Mouse (Mus musculus): ENCODE measurements around the gene Sdccag8. TPM values are rescaled to one million over a fixed set of nuclear protein-coding genes. Genes with fewer than 3 reads are reported as not detected.

Gene Sdccag8
- 17.9 and 18.2 TPM in 2 replicates for polyA plus RNA-seq (2014; fragmentation: Nextera tagmentation; extraction: Ambion mirVana)

GRCm38 (mm10) chr1:176814591-176815062 is at the start of gene Sdccag8:
TSS of gene Sdccag8 (plus strand) at chr1:176814660.
- under 1% methylated on average over 22 of the region's 25 CpGs for WGBS
- DNase-seq (ENCODE audit: low spot score) (peak; percentile 99), ATAC-seq (ENCODE audit: low read depth) (peak; percentile 96)
- H3K4me1 ChIP-seq (ENCODE audit: control insufficient read depth, insufficient read depth, low read length): peaks cover 19% of the 10 kb centered on the region
- H3K27ac ChIP-seq (replicated peaks; ENCODE audit: low read depth, low read length): peak within 1 kb of the TSS; percentile 98
- no peaks in the 10 kb centered on the region for H3K27me3 ChIP-seq (replicated peaks; ENCODE audit: control insufficient read depth, insufficient read depth, low read length)
- no peaks in the 10 kb centered on the region for H3K9me3 ChIP-seq (ENCODE audit: control insufficient read depth, low read length)
- peak within 1 kb of the TSS; percentile 83 for H3K4me3 ChIP-seq (ENCODE audit: low read depth, low read length)
- H3K4me2 ChIP-seq (ENCODE audit: low read depth, low read length): peak within 1 kb of the TSS; percentile 70
- H3K36me3 ChIP-seq (ENCODE audit: control insufficient read depth, insufficient read depth, low read length): no peaks in the 10 kb centered on the region
- peak within 1 kb of the TSS; percentile 94 for H3K9ac ChIP-seq (ENCODE audit: low read depth, low read length)

GRCm38 (mm10) chr1:176774533-176774932 is 39.9 kb upstream of the Sdccag8 start:
- Histone ChIP-seq H3K9me3 (ENCODE audit: control insufficient read depth, low read length) (no peaks in the 10 kb centered on the region), H3K4me2 (ENCODE audit: low read depth, low read length) (no peak overlapping the region), H3K27ac (replicated peaks; ENCODE audit: low read depth, low read length) (no peak overlapping the region), H3K9ac (ENCODE audit: low read depth, low read length) (no peak overlapping the region), H3K36me3 (ENCODE audit: control insufficient read depth, insufficient read depth, low read length) (peaks cover 48% of the 10 kb centered on the region), H3K4me1 (ENCODE audit: control insufficient read depth, insufficient read depth, low read length) (no peaks in the 10 kb centered on the region), H3K4me3 (ENCODE audit: low read depth, low read length) (no peak overlapping the region), H3K27me3 (replicated peaks; ENCODE audit: control insufficient read depth, insufficient read depth, low read length) (no peaks in the 10 kb centered on the region)
- ATAC-seq (ENCODE audit: low read depth): 0 out of 2 replicates have a peak, but pooled peaks have one; percentile 30
- 87% methylated on average over 4 of the region's 4 CpGs for WGBS
- DNase-seq (ENCODE audit: low spot score): no peak

GRCm38 (mm10) chr1:176789326-176789725 is 25.1 kb upstream of the Sdccag8 start:
- no peaks in the 10 kb centered on the region for H3K9me3 ChIP-seq (ENCODE audit: control insufficient read depth, low read length)
- no peak overlapping the region for H3K4me3 ChIP-seq (ENCODE audit: low read depth, low read length)
- H3K4me1 ChIP-seq (ENCODE audit: control insufficient read depth, insufficient read depth, low read length): no peaks in the 10 kb centered on the region
- no peak overlapping the region for H3K4me2 ChIP-seq (ENCODE audit: low read depth, low read length)
- H3K9ac ChIP-seq (ENCODE audit: low read depth, low read length): no peak overlapping the region
- 92% methylated on average over 7 of the region's 7 CpGs for WGBS
- H3K27me3 ChIP-seq (replicated peaks; ENCODE audit: control insufficient read depth, insufficient read depth, low read length): no peaks in the 10 kb centered on the region
- DNase-seq (ENCODE audit: low spot score) (no peak), ATAC-seq (ENCODE audit: low read depth) (no peak)
- no peak overlapping the region for H3K27ac ChIP-seq (replicated peaks; ENCODE audit: low read depth, low read length)
- H3K36me3 ChIP-seq (ENCODE audit: control insufficient read depth, insufficient read depth, low read length): peaks cover 48% of the 10 kb centered on the region

- peaks cover 38% of the 10 kb centered on the region for H3K36me3 ChIP-seq (ENCODE audit: control insufficient read depth, insufficient read depth, low read length)
- WGBS: 89% methylated on average over 1 of the region's 1 CpGs
Observed at GRCm38 (mm10) chr1:176792175-176792574, 22.3 kb upstream of the Sdccag8 start.

GRCm38 (mm10) chr1:176798673-176799072 is 15.8 kb upstream of the Sdccag8 start:
- ATAC-seq (ENCODE audit: low read depth) (no peak), DNase-seq (ENCODE audit: low spot score) (no peak)
- no peak overlapping the region for H3K4me2 ChIP-seq (ENCODE audit: low read depth, low read length)
- no peaks in the 10 kb centered on the region for H3K9me3 ChIP-seq (ENCODE audit: control insufficient read depth, low read length)
- H3K27ac ChIP-seq (replicated peaks; ENCODE audit: low read depth, low read length): no peak overlapping the region
- no peak overlapping the region for H3K4me3 ChIP-seq (ENCODE audit: low read depth, low read length)
- no peaks in the 10 kb centered on the region for H3K27me3 ChIP-seq (replicated peaks; ENCODE audit: control insufficient read depth, insufficient read depth, low read length)
- H3K4me1 ChIP-seq (ENCODE audit: control insufficient read depth, insufficient read depth, low read length): peaks cover 15% of the 10 kb centered on the region
- H3K9ac ChIP-seq (ENCODE audit: low read depth, low read length): no peak overlapping the region
- H3K36me3 ChIP-seq (ENCODE audit: control insufficient read depth, insufficient read depth, low read length): no peaks in the 10 kb centered on the region

More at GRCm38 (mm10) chr1:176792175-176792574, 22.3 kb upstream of the Sdccag8 start:
- Histone ChIP-seq H3K4me1 (ENCODE audit: control insufficient read depth, insufficient read depth, low read length) (peaks cover 3% of the 10 kb centered on the region; the same call in 1 of the 2 replicates), H3K9me3 (ENCODE audit: control insufficient read depth, low read length) (no peaks in the 10 kb centered on the region), H3K4me2 (ENCODE audit: low read depth, low read length) (no peak overlapping the region), H3K27ac (replicated peaks; ENCODE audit: low read depth, low read length) (no peak overlapping the region), H3K27me3 (replicated peaks; ENCODE audit: control insufficient read depth, insufficient read depth, low read length) (no peaks in the 10 kb centered on the region), H3K4me3 (ENCODE audit: low read depth, low read length) (no peak overlapping the region), H3K9ac (ENCODE audit: low read depth, low read length) (no peak overlapping the region)
- no peak for ATAC-seq (ENCODE audit: low read depth)
- no peak for DNase-seq (ENCODE audit: low spot score)

- Histone ChIP-seq H3K4me1 (ENCODE audit: control insufficient read depth, insufficient read depth, low read length) (peaks cover 15% of the 10 kb centered on the region), H3K27me3 (replicated peaks; ENCODE audit: control insufficient read depth, insufficient read depth, low read length) (no peaks in the 10 kb centered on the region), H3K27ac (replicated peaks; ENCODE audit: low read depth, low read length) (peak overlapping the region; percentile 48), H3K36me3 (ENCODE audit: control insufficient read depth, insufficient read depth, low read length) (no peaks in the 10 kb centered on the region), H3K9me3 (ENCODE audit: control insufficient read depth, low read length) (no peaks in the 10 kb centered on the region), H3K4me2 (ENCODE audit: low read depth, low read length) (peak overlapping the region; percentile 18; the same call in 1 of the 2 replicates), H3K9ac (ENCODE audit: low read depth, low read length) (no peak overlapping the region), H3K4me3 (ENCODE audit: low read depth, low read length) (no peak overlapping the region)
- DNase-seq (ENCODE audit: low spot score) (peak; percentile 97), ATAC-seq (ENCODE audit: low read depth) (peak; percentile 91)
- 12% methylated on average over 2 of the region's 2 CpGs for WGBS
Observed at GRCm38 (mm10) chr1:176800728-176801365, 13.6 kb upstream of the Sdccag8 start.

GRCm38 (mm10) chr1:176810161-176810560 is 4.3 kb upstream of the Sdccag8 start:
- H3K4me3 ChIP-seq (ENCODE audit: low read depth, low read length): no peak overlapping the region
- H3K9ac ChIP-seq (ENCODE audit: low read depth, low read length): no peak overlapping the region
- no peaks in the 10 kb centered on the region; the same call in 1 of the 2 replicates for H3K36me3 ChIP-seq (ENCODE audit: control insufficient read depth, insufficient read depth, low read length)
- H3K27me3 ChIP-seq (replicated peaks; ENCODE audit: control insufficient read depth, insufficient read depth, low read length): no peaks in the 10 kb centered on the region
- H3K27ac ChIP-seq (replicated peaks; ENCODE audit: low read depth, low read length): no peak overlapping the region
- peaks cover 21% of the 10 kb centered on the region for H3K4me1 ChIP-seq (ENCODE audit: control insufficient read depth, insufficient read depth, low read length)
- ATAC-seq (ENCODE audit: low read depth): no peak
- H3K4me2 ChIP-seq (ENCODE audit: low read depth, low read length): no peak overlapping the region
- no peak for DNase-seq (ENCODE audit: low spot score)
- no peaks in the 10 kb centered on the region for H3K9me3 ChIP-seq (ENCODE audit: control insufficient read depth, low read length)

- DNase-seq (ENCODE audit: low spot score) (no peak), ATAC-seq (ENCODE audit: low read depth) (no peak)
- no peaks in the 10 kb centered on the region for H3K36me3 ChIP-seq (ENCODE audit: control insufficient read depth, insufficient read depth, low read length)
- no peaks in the 10 kb centered on the region for H3K9me3 ChIP-seq (ENCODE audit: control insufficient read depth, low read length)
- 79% methylated on average over 3 of the region's 3 CpGs for WGBS
- peak overlapping the region; percentile 94; the same call in 1 of the 2 replicates for H3K9ac ChIP-seq (ENCODE audit: low read depth, low read length)
- peaks cover 24% of the 10 kb centered on the region for H3K4me1 ChIP-seq (ENCODE audit: control insufficient read depth, insufficient read depth, low read length)
- H3K4me2 ChIP-seq (ENCODE audit: low read depth, low read length): peak overlapping the region; percentile 59
- peak overlapping the region; percentile 83 for H3K4me3 ChIP-seq (ENCODE audit: low read depth, low read length)
- H3K27me3 ChIP-seq (replicated peaks; ENCODE audit: control insufficient read depth, insufficient read depth, low read length): no peaks in the 10 kb centered on the region
- H3K27ac ChIP-seq (replicated peaks; ENCODE audit: low read depth, low read length): no peak overlapping the region; the same call in 1 of the 2 replicates
Observed at GRCm38 (mm10) chr1:176811892-176812291, 2.6 kb upstream of the Sdccag8 start.
